Mouse (Mus musculus) urinary bladder, postnatal 14 days (tissue): Measurements from ENCODE around the gene Akap13.

Experiments used
- DNase-seq: peaks from one replicate; pipeline ENCODE4 v3.0.0; 2021; ENCODE audit warnings: low spot score

The Akap13 gene

DNA sequence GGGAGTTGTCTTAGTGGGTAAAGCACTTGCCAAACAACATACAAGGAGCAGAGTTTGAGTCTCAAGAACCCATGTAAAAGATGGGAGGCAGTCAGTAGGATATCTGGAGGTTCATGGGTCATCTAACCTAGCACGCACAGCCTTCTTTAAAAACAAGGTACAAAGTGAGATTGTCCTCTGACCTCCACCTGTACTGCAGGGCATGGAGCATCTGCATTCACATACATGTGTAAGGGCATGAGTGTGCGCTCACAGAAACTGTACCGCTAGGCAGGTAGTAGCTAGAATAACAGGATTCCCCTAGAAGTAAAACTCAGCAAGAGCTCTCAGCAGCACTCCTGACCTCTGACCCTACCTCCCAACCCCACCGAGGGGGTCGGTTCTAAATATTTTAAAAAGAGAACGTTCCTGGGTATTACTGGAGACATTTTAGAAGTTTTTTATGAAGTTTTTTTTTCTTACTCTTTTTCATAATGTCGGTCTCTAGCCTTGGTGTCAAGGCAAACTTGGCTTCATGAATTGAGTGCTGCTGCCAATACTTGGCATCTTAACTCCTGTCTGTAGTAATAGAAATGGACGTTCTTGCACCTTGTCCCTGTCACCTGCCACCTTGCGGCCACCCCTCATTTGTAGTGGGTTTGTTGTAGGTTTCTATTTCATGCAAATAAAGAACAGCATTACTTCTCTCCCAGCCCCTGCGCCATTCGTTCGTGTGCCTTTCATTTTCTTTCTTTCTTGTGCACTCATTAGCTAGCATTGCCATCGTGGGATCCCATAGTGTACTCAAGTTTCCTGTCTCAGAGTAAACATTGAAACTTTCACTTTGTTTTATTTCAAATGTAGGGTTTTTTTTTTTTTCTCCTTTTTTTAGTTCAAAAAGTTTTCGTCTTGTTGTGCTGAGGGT, 61.6 kb downstream of the Akap13 start:
- DNase-seq, result no peak

DNA sequence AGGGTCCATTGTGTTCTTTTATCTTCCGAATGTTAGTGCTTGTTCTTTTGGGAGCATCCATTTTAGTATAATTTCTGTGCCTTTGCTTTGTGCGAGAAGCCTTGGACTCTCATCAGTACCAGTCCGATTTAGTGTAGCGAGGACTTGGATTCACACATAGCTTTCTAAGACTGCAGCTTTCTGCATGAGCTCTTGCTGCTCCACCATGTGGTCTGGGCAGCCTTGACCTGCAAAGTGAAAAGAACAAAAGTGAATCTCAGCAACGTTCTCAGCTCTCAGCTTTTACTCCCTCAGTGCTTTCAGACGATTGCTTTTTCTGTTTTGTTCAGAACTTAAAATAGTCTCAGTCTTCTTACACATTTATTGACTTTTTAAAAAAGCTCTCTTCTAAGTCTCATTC, 65.2 kb downstream of the Akap13 start:
- no peak for DNase-seq

DNA sequence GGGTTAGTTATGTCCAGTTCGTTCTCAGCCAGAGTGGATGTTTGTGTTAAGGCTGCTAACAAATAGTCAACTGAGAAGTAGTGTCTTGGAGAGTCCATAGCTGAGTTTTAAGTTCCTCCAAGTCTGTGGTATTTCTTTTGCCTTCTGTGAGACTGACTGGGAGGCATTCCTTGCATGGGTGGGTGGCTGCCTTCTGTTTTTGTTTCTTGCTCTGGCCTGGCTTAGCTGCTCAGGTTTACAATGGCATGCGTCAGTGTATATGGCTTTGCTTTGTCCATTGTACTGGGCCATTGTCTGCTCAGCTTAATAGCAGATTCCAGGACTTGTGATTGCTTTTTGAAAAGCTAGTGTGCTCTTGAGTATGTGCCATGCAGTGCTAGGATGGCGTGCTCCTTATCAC, 65.9 kb downstream of the Akap13 start:
- DNase-seq, result no peak

DNA sequence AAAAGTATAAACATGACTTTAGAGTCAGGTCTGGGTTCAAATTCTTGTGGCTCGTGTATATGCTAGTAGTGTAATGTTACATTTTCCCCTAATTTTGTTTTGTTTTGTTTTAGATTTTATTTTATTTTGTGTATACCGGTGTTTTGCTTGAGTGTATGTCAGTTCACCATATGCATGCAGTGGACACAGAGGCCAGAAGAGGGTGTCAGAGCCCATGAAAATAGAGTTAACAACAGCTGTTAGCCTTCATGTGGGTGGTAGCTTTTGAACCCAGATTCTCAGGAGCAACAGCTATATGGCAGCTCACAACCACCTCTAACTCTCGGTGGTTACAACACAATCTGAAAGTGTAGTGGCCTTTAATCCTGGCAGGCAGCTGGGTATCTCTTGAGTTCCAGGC, 66.9 kb downstream of the Akap13 start:
- no peak for DNase-seq

DNA sequence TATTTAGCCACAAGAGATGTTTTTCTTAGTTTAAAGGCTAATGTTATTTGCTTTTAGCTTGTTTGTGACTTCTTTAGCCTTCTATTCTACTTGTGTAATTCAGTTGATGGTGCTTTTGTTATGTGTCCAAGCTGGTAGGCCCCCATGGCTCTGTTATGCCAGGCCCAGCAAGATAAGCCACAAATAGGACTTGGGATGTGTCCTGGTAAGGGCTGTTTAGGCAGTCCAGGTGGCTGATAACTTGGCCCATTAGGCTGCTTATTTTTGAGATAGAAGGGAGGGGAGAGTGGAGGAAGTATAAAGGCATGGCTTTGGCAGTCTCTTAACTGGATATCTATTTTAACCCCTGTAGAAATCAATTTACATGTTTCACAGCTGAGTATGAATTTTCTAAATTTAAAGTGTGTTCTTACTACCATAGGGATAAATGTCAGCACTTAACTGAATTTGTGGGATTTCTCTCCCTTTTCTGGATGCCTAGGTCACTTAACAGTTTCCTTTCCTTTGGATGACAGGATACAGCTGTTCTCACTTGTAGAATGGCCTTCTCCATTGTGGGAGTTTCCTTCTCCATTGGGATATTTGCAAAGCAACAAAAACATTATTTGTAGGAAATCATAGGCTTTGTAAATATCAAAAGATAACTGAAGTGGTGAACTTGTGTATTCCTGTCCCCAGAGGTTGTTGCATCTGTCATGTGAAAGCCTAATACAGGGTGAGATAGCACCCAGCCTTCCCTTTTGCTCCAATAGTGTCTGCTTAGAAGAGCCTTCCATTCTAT, 69.6 kb downstream of the Akap13 start:
- no peak for DNase-seq

DNA sequence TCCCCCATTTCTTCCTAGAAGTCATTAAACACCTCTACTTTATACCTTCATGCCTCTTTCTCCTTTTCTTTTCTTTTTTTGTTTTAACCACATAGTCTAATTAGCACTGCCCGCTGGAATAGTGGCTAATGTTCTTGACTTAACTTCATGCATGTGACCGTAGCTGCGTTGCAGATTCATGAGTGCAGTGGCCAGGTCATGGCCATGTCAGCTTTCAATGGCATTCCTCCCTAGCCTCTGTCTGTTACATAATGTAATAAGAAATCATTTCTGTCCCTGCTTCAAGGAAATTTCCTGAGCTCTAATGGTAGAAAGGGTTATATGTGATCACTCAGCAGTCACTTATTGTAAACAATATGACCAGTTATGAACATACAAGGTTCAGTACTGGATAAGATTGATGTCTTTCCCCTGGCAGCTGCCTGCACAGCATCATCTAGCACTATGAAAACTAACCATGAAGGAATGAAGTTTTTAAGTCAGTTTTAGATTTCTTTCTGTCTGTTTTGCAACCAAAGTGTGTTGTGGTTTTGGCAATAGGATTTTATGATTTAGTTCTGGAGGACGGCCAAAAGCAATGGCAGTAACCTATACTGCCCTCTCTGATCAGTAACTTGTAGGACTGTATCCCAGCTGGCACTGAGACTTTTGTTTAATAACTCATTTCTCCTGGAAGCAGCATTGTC, 70.5 kb downstream of the Akap13 start:
- no peak for DNase-seq

DNA sequence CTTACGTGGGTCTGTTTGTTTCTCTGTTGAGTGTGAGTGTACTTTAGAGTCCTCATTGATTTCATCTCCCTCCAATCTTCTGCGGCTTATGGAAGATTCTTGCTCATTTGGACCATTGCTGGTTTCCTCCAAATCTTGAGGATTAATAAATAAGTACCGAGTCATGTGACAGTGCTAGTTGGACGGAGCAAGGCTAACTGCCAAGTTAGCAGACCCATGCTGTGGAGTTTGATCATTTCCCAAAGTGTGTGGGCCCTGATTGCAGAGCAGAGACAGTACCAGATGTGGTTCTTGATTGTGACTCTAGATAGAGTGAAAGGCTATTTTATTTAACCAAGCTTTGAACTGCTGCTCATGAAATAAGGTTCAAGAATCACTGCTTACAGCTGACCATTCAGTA, 73.4 kb downstream of the Akap13 start:
- DNase-seq, result no peak

DNA sequence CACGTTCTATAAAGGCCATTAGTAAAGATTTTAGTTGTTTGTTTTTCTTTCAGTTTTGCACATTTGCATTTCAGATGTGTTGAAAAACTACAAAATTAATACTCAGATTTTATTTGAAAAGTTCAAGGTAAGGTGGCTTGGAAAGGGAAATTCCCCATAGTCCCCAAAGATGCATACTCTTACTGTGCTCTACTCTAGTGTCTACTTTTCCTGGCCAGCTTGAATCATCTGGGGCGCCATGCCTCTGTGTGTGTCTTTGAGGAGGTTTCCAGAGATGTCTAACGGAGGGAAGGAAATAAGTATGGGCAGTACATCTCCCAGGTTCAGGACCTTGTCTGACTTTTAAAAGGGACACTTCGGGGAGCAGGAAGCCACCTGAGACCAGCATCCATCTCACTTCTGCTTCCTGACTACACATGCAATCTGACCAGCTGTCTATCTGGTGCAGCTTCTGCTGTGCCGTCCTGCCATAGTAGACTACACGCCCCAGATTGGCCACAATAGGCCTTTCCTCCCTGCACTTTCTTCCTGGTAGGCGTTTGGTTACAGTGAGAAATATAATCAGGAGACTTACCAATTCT, 74.6 kb downstream of the Akap13 start:
- no peak for DNase-seq

- DNase-seq, result peak; percentile 53
These were observed 75.3 kb downstream of the Akap13 start for GRCm38 (mm10) chr7:75530642-75531041.

DNA sequence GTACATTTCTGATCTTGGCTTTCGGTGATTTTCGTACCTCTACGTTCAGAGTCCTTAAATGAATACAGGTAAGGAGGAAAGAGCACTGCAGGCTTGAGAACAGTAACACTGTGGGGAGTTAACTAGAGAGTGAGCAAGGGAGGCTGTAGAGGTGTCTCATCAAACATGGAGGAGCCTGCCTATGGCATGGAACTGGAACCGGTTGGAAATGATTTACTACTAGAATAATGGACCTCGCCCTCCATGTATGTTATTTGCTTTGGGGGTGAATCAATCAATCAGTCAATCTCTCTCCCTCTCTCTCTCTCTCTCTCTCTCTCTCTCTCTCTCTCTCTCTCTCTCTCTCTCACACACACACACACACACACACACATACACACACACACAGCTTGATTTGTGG, 77.7 kb downstream of the Akap13 start:
- DNase-seq, result no peak

- DNase-seq, result no peak
These were observed 81.0 kb downstream of the Akap13 start for GRCm38 (mm10) chr7:75536298-75536697.

DNA sequence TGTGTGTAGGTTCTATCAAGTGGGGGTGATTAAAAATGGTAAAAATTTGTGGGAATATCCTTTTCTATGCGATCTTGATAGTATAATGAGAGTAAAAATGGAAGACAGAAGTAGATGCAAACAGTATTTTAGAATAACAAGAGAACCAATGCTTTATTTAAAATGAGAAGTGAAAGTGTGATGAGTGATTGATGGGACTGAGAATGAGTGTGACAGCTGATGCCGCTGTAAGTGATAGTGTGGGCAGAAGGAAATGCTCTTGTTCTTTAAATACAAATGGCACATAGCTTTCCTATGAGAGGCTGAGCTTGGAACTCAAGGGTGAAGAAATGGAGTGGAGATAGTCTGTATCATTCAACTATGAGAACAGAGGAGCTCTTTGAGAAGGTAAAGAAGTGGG, 82.2 kb downstream of the Akap13 start:
- DNase-seq, result no peak

- DNase-seq, result no peak
These were observed 83.2 kb downstream of the Akap13 start for GRCm38 (mm10) chr7:75538513-75538912.

DNA sequence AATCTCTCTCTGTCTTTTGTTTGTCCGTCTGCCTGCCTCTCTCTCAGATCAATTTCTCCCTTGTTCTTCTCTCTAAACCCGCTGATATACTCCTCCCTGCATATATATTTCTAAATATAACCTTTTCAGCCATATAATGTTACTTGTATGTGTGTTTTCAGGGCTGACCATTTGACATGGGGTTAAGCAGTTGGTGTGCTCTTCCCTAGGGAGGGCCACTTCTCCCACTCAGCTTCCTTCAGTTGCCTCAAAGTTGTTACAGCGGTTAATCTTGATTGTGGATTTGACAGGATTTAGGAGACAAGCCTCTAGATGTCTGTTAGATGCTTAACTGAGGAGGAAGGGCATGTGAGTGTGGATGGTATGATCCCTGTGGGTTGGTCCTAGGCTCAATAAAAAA, 83.8 kb downstream of the Akap13 start:
- no peak for DNase-seq

DNA sequence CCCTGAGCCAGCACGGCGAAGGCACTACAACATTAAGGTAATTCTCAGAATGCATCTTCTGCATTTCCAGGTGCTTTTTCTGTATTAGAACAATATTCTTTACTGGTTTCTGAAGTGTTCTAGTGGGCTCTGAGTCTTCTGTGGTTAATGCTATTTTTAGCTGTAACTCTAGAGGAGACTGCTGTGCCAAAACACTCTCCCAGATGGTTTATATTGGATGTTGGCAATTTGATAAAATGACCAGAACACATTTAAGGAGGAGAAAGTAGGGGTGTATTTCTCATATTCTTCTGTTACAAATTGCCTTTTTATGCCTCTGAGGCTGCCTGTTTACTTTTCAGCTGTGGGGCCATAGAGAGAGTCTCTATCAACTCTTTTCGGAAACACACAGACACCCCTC, 94.5 kb downstream of the Akap13 start:
- DNase-seq, result no peak

GRCm38 (mm10) chr7:75550791-75551336, 95.5 kb downstream of the Akap13 start:
- no peak for DNase-seq

- peak; percentile 43 for DNase-seq
These were observed 97.8 kb downstream of the Akap13 start for GRCm38 (mm10) chr7:75553002-75553666.

- no peak for DNase-seq
These were observed 98.3 kb downstream of the Akap13 start for GRCm38 (mm10) chr7:75553667-75554045.

GRCm38 (mm10) chr7:75554065-75554464, 98.7 kb downstream of the Akap13 start:
- DNase-seq, result no peak

- DNase-seq, result no peak
These were observed 100.6 kb downstream of the Akap13 start for GRCm38 (mm10) chr7:75555940-75556339.

DNA sequence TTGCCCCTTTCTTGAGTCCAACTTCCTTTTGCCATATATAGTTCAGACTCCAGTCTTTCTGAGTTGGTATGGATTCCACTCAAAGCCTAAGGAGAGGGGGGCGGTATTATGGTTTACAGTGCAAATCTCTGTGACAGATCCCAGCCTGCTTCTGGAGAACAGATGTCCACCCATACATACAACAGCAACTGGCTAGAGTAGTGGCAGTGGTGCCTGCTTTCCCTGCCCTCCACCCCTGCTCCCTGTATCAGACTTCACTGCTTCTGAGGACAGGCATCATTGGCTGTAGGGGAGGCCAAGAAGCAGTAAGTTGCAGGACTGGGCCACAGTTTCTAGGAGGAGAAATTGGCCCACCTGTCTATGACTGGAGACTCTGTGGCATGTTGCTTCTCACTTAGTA, 102.9 kb downstream of the Akap13 start:
- DNase-seq, result no peak

DNA sequence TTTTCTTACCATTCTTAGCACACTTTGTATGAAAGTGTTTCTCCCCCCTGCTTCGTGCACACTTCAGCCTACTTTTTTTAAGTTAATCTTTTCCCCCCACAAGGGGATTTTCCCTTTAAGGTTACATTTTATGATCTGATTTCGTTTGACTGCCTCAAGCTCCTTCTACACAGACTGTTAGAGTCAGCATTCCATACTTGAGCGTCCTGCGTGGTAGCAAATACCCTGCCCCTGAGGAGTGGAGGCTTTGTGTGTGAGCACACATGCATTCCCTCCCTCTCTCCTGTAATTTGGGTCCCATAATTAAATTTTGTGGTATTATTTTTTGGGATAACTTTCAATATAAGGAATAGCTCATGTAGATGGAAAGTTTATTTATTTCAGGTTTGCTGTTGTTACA, 103.8 kb downstream of the Akap13 start:
- no peak for DNase-seq
